Mouse (Mus musculus): Measurements from ENCODE around the gene Flt3l. TPM values are rescaled to one million over a fixed set of nuclear protein-coding genes. Genes with fewer than 3 reads are reported as not detected.

Flt3l gene
- polyA plus RNA-seq, 1 experiment from 2014 or later: 3.4 TPM

DNA sequence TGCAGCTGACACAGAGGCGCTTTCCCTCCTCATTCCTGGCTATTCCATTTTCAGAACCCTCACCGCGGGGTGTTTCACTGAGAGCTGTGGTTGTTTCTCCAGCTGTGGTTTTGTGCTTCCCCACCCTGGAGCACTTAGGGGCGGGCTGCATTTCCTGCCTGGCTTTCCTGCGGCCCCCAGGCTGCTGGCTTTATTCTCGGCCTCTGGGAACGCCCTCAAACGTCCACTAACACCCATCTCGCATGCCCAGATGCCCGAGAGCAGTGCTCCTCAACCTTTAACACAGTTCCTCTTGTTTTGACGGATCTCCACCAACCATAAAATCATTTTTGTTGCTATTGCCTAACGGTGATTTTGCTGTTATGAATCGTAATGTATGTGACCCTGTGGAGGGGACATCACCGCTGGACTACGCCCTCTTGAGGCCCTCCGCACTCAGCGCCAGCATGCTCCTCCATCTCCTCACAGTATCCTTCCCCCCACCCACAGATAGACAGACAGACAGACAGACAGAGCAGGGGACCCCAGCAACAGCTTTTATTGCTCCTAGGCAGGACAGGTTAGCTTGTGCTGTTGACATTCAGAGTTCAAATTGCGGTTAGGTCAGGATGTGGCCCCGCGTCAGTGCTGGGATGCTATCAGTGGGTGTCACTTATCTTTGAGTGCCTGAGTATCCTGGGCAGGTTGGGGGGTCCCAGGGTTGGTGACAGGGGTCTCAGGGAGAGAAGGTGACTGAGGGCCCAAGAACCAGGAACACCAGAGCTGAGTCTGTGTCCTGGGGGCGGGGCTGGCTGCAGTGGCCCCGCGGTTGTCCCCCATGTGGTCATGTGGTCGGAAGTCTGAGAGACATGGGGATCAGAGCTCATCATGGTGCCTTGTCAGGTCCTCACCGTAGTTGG is 53.6 kb downstream of the Flt3l start:
- Histone ChIP-seq H3K9ac (peak overlapping the region; percentile 39; the same call in 1 of the 2 replicates), H3K27me3 (no peaks in the 10 kb centered on the region), H3K4me2 (peak overlapping the region; percentile 64), H3K9me3 (replicated peaks) (no peaks in the 10 kb centered on the region), H3K4me3 (replicated peaks) (peak overlapping the region; percentile 35), H3K4me1 (replicated peaks) (peaks cover 29% of the 10 kb centered on the region), H3K27ac (replicated peaks) (peak overlapping the region; percentile 66), H3K36me3 (replicated peaks) (peaks cover 3% of the 10 kb centered on the region; the same call in 1 of the 2 replicates)
- 12% methylated on average over 25 of the region's 25 CpGs for WGBS (ENCODE audit: insufficient replicate concordance)
- no peak for ATAC-seq (ENCODE audit: insufficient read depth)

DNA sequence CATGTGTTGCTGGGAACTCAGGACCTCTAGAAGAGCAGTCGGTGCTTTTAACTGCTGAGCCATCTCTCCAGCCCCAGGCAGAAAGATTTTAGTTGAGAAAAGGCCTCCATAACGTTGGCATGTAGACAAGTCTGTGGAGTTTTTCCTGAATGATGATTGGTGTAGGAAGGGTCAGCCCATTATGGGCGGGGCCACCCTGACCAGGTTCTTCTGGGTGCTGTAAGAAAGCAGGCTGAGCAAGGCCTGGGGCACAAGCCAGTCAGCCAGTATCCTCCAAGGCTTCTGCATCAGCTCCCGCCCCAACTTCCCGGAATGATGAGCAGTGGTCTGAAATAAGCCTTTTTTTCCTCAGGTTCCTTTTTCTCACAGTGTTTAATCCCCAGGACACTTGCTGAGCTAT is 55.2 kb downstream of the Flt3l start:
- no peak overlapping the region for H3K27ac ChIP-seq (replicated peaks)
- WGBS (ENCODE audit: insufficient replicate concordance): 54% methylated on average over 5 of the region's 5 CpGs
- no peak for ATAC-seq (ENCODE audit: insufficient read depth)

DNA sequence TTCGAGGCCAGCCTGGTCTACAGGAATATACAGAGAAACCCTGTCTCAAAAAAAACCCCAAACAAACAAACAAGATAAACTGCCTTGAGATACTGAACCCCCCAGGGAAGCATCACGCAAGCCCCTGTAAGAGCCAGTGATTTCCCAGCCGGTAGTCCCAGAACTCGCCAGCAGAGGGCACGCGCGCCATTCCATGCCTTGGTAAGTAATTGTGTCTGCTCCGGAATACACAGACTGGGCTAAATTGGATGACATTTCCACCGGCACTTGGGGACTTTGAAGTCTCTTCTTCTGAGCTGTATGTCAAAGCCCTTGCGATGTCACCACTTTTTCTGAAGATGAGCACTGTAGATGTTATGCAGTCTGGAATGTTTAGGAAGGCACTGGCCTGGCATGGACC is 56.4 kb downstream of the Flt3l start:
- Histone ChIP-seq H3K4me2 (0 out of 2 replicates have a peak overlapping the region, but pooled peaks have one; percentile 9), H3K4me1 (replicated peaks) (peaks cover 44% of the 10 kb centered on the region), H3K9me3 (replicated peaks) (no peaks in the 10 kb centered on the region), H3K27me3 (no peaks in the 10 kb centered on the region), H3K4me3 (replicated peaks) (no peak overlapping the region), H3K9ac (no peak overlapping the region), H3K36me3 (replicated peaks) (peaks cover 29% of the 10 kb centered on the region), H3K27ac (replicated peaks) (no peak overlapping the region)
- no peak for ATAC-seq (ENCODE audit: insufficient read depth)
- under 1% methylated on average over 10 of the region's 10 CpGs for WGBS (ENCODE audit: insufficient replicate concordance)

More for the DNA sequence above, 55.2 kb downstream of the Flt3l start:
- Histone ChIP-seq H3K9ac (no peak overlapping the region), H3K9me3 (replicated peaks) (no peaks in the 10 kb centered on the region), H3K4me1 (replicated peaks) (peaks cover 32% of the 10 kb centered on the region), H3K4me3 (replicated peaks) (no peak overlapping the region), H3K4me2 (no peak overlapping the region), H3K27me3 (no peaks in the 10 kb centered on the region), H3K36me3 (replicated peaks) (peaks cover 19% of the 10 kb centered on the region)

MicroRNAs within 50 kb of the gene (microRNA counts, 519-probe panel; counts per million panel counts)
- microRNA mmu-miR-150: 2,730 counts per million, percentile 53 among the panel's probes with 10 or more counts

Small RNA genes within 50 kb of the gene (microRNA-seq; reads per million reads assigned to microRNA genes)
- gene Mir150 (27.1 reads per million, percentile 40 among the genes with 10 or more reads in this experiment), gene Mir5121 (56.3 reads per million, percentile 47 among the genes with 10 or more reads in this experiment), gene Mir7055 (not detected)

Other genes with a start within 250 kb of the Flt3l start
- gene Med25, start 243.7 kb downstream of the Flt3l start, polyA plus RNA-seq (2015; fragmentation: Nextera tagmentation; extraction: Ambion mirVana): 46.8 and 56.2 TPM in 2 replicates
- 6.7 and 6.9 TPM in 2 replicates for gene Fuz, start 240.4 kb downstream of the Flt3l start, polyA plus RNA-seq (2015; fragmentation: Nextera tagmentation; extraction: Ambion mirVana)
- 69.1 and 70.9 TPM in 2 replicates for gene Ap2a1, start 206.9 kb downstream of the Flt3l start, polyA plus RNA-seq (2015; fragmentation: Nextera tagmentation; extraction: Ambion mirVana)
- 0.08 TPM in 1 of 2 replicates, not detected in the other for gene Tsks, start 193.2 kb downstream of the Flt3l start, polyA plus RNA-seq (2015; fragmentation: Nextera tagmentation; extraction: Ambion mirVana)
- gene Cpt1c, start 161.6 kb downstream of the Flt3l start, polyA plus RNA-seq (2015; fragmentation: Nextera tagmentation; extraction: Ambion mirVana): 1.5 and 1.6 TPM in 2 replicates
- gene Prmt1, start 149.9 kb downstream of the Flt3l start, polyA plus RNA-seq (2015; fragmentation: Nextera tagmentation; extraction: Ambion mirVana): 111 and 114 TPM in 2 replicates
- gene Irf3, start 138.8 kb downstream of the Flt3l start, polyA plus RNA-seq (2015; fragmentation: Nextera tagmentation; extraction: Ambion mirVana): 39.4 and 47.2 TPM in 2 replicates
- gene Bcl2l12, start 137.7 kb downstream of the Flt3l start, polyA plus RNA-seq (2015; fragmentation: Nextera tagmentation; extraction: Ambion mirVana): 12.3 and 13.7 TPM in 2 replicates
- 10.4 and 11.9 TPM in 2 replicates for gene Scaf1, start 120.1 kb downstream of the Flt3l start, polyA plus RNA-seq (2015; fragmentation: Nextera tagmentation; extraction: Ambion mirVana)
- 20.8 and 23.6 TPM in 2 replicates for gene Rras, start 118.5 kb downstream of the Flt3l start, polyA plus RNA-seq (2015; fragmentation: Nextera tagmentation; extraction: Ambion mirVana)
- 2.1 and 2.3 TPM in 2 replicates for gene Prr12, start 83.6 kb downstream of the Flt3l start, polyA plus RNA-seq (2015; fragmentation: Nextera tagmentation; extraction: Ambion mirVana)
- gene Nosip, start 74.0 kb downstream of the Flt3l start, polyA plus RNA-seq (2015; fragmentation: Nextera tagmentation; extraction: Ambion mirVana): 25.9 and 27.4 TPM in 2 replicates
- 8.5 and 9.0 TPM in 2 replicates for gene Prrg2, start 73.8 kb downstream of the Flt3l start, polyA plus RNA-seq (2015; fragmentation: Nextera tagmentation; extraction: Ambion mirVana)
- 26.3 and 26.6 TPM in 2 replicates for gene Rcn3, start 44.2 kb downstream of the Flt3l start, polyA plus RNA-seq (2015; fragmentation: Nextera tagmentation; extraction: Ambion mirVana)
- 43.6 and 51.2 TPM in 2 replicates for gene Fcgrt, start 32.6 kb downstream of the Flt3l start, polyA plus RNA-seq (2015; fragmentation: Nextera tagmentation; extraction: Ambion mirVana)
- gene Rps11, start 12.0 kb downstream of the Flt3l start, polyA plus RNA-seq (2015; fragmentation: Nextera tagmentation; extraction: Ambion mirVana): 673 and 768 TPM in 2 replicates
- gene Rpl13a, start 7.7 kb downstream of the Flt3l start, polyA plus RNA-seq (2015; fragmentation: Nextera tagmentation; extraction: Ambion mirVana): 534 and 633 TPM in 2 replicates
- 0.10 TPM in 1 of 2 replicates, not detected in the other for gene Gm45713, start 201 bp downstream of the Flt3l start, polyA plus RNA-seq (2015; fragmentation: Nextera tagmentation; extraction: Ambion mirVana)
- 42.2 and 46.8 TPM in 2 replicates for gene Pih1d1, start 17.9 kb upstream of the Flt3l start, polyA plus RNA-seq (2015; fragmentation: Nextera tagmentation; extraction: Ambion mirVana)
- gene Aldh16a1, start 18.2 kb upstream of the Flt3l start, polyA plus RNA-seq (2015; fragmentation: Nextera tagmentation; extraction: Ambion mirVana): 31.4 and 32.6 TPM in 2 replicates
- gene Slc17a7, start 27.5 kb upstream of the Flt3l start, polyA plus RNA-seq (2015; fragmentation: Nextera tagmentation; extraction: Ambion mirVana): not detected in 2 replicates
- not detected in 2 replicates for gene Gfy, start 43.1 kb upstream of the Flt3l start, polyA plus RNA-seq (2015; fragmentation: Nextera tagmentation; extraction: Ambion mirVana)
- gene Pth2, start 44.6 kb upstream of the Flt3l start, polyA plus RNA-seq (2015; fragmentation: Nextera tagmentation; extraction: Ambion mirVana): not detected in 2 replicates
- gene Ccdc155, start 68.5 kb upstream of the Flt3l start, polyA plus RNA-seq (2015; fragmentation: Nextera tagmentation; extraction: Ambion mirVana): 0.07 and 0.13 TPM in 2 replicates
- 2.0 and 2.4 TPM in 2 replicates for gene Dkkl1, start 75.7 kb upstream of the Flt3l start, polyA plus RNA-seq (2015; fragmentation: Nextera tagmentation; extraction: Ambion mirVana)
- gene Tead2, start 79.3 kb upstream of the Flt3l start, polyA plus RNA-seq (2015; fragmentation: Nextera tagmentation; extraction: Ambion mirVana): 6.6 and 7.0 TPM in 2 replicates
- gene Cd37, start 102.7 kb upstream of the Flt3l start, polyA plus RNA-seq (2015; fragmentation: Nextera tagmentation; extraction: Ambion mirVana): 15.1 and 16.7 TPM in 2 replicates
- gene Slc6a16, start 104.7 kb upstream of the Flt3l start, polyA plus RNA-seq (2015; fragmentation: Nextera tagmentation; extraction: Ambion mirVana): not detected in 2 replicates
- gene Slc6a21, start 141.1 kb upstream of the Flt3l start, polyA plus RNA-seq (2015; fragmentation: Nextera tagmentation; extraction: Ambion mirVana): not detected in 2 replicates
- 1.3 and 1.5 TPM in 2 replicates for gene Trpm4, start 197.3 kb upstream of the Flt3l start, polyA plus RNA-seq (2015; fragmentation: Nextera tagmentation; extraction: Ambion mirVana)
- 0.31 and 0.54 TPM in 2 replicates for gene Hrc, start 198.9 kb upstream of the Flt3l start, polyA plus RNA-seq (2015; fragmentation: Nextera tagmentation; extraction: Ambion mirVana)
- gene Ppfia3, start 230.6 kb upstream of the Flt3l start, polyA plus RNA-seq (2015; fragmentation: Nextera tagmentation; extraction: Ambion mirVana): 0.09 and 0.14 TPM in 2 replicates
- gene Lin7b, start 234.2 kb upstream of the Flt3l start, polyA plus RNA-seq (2015; fragmentation: Nextera tagmentation; extraction: Ambion mirVana): not detected in 2 replicates